Mouse (Mus musculus) intestine, postnatal 0 days (tissue): ENCODE data around the gene Ccdc162. TPM values are rescaled to one million over a fixed set of nuclear protein-coding genes. Genes with fewer than 3 reads are reported as not detected.

Experiments
- ATAC-seq: fragments of 200-750 bp; cut with Nextera tagmentation; 2 replicates; pipeline ENCODE4 v1.8.0; 2017; ENCODE audit warnings: mild to moderate bottlenecking, moderate TSS enrichment, moderate library complexity
- H3K27ac ChIP-seq: fragments of 300-500 bp; sonication (generic); 2 replicates; pipeline ENCODE4 v1.5.1; 2014; ENCODE audit warnings: mild to moderate bottlenecking, low read depth, low read length, moderate library complexity
- H3K27me3 ChIP-seq: fragments of 300-500 bp; sonication (generic); replicated peaks from 2 replicates; pipeline ENCODE4 v1.6.1; 2014; ENCODE audit warnings: low read length, mixed read lengths; ENCODE audit not compliant: control insufficient read depth, insufficient read depth
- H3K36me3 ChIP-seq: fragments of 300-500 bp; sonication (generic); 2 replicates; pipeline ENCODE4 v1.6.1; 2014; ENCODE audit warnings: mild to moderate bottlenecking, moderate library complexity; ENCODE audit not compliant: control insufficient read depth, insufficient read depth
- H3K4me1 ChIP-seq: fragments of 300-500 bp; sonication (generic); replicated peaks from 2 replicates; pipeline ENCODE4 v1.6.1; 2014; ENCODE audit warnings: antibody characterized with exemption, low read length, mixed read lengths; ENCODE audit not compliant: control insufficient read depth, insufficient read depth
- H3K4me2 ChIP-seq: fragments of 300-500 bp; sonication (generic); replicated peaks from 2 replicates; pipeline ENCODE4 v1.6.1; 2014; ENCODE audit warnings: low read depth, mild to moderate bottlenecking, moderate library complexity
- H3K4me3 ChIP-seq: fragments of 300-500 bp; sonication (generic); 2 replicates; pipeline ENCODE4 v1.5.1; 2014; ENCODE audit warnings: low read depth, low read length
- H3K9ac ChIP-seq: fragments of 300-500 bp; sonication (generic); 2 replicates; pipeline ENCODE4 v1.6.1; 2014; ENCODE audit warnings: mild to moderate bottlenecking, low read depth, low read length
- H3K9me3 ChIP-seq: fragments of 300-500 bp; sonication (generic); 2 replicates; pipeline ENCODE4 v1.6.1; 2016; ENCODE audit warnings: mixed run types; ENCODE audit not compliant: control insufficient read depth
- CTCF ChIP-seq: sonication (generic); IDR thresholded peaks from 2 replicates; pipeline ENCODE4 v1.5.1; 2016; ENCODE audit warnings: low read depth, mild to moderate bottlenecking, control low read depth, antibody characterized with exemption, moderate library complexity
- WGBS: fragments of 180-500 bp; shearing (Covaris S2); extraction: QIAGEN DNeasy Blood & Tissue Kit; methylation state at CpG from one replicate; pipeline ENCODE4 v1.1.7; 2014; 5-methylcytosine and 5-hydroxymethylcytosine counted together
- polyA plus RNA-seq: library from polyadenylated mRNA; unstranded; fragments of >200 nt; fragmentation: Nextera tagmentation; extraction: Ambion mirVana; gene quantifications from 2 replicates; pipeline ENCODE4 v1.2.1, GENCODE M21; 2015

Gene Ccdc162
- polyA plus RNA-seq, 1 experiment from 2014 or later, result 8.3 TPM

DNA sequence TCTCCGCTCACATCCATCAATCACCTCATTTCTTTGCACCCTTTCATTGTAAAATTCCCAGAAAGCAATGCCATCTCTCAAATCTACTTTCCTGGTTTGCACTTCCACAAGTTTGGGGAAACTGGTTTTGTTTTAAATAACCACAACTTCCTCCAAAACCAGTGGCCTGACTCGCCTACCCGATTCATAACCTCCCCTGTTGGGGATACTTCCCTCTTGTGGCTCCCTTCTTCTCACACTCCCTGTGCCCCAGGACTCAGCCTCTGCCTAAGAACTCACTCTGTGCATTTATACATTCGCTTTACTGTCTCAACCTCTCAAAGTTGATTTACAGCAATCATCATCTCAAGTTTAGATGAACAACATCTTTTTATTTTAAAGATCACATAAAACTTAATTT is 145.4 kb downstream of the Ccdc162 start:
- Histone ChIP-seq H3K36me3 (no peaks in the 10 kb centered on the region), H3K9me3 (no peaks in the 10 kb centered on the region), H3K4me2 (no peak overlapping the region), H3K9ac (no peak overlapping the region), H3K27me3 (no peaks in the 10 kb centered on the region), H3K4me3 (no peak overlapping the region), H3K4me1 (0 out of 2 replicates have a peak, but pooled peaks cover 3% of the 10 kb centered on the region), H3K27ac (no peak overlapping the region)
- WGBS, result 83% methylated on average over 4 of the region's 4 CpGs
- TF ChIP-seq CTCF, result no peak
- ATAC-seq, result no peak

DNA sequence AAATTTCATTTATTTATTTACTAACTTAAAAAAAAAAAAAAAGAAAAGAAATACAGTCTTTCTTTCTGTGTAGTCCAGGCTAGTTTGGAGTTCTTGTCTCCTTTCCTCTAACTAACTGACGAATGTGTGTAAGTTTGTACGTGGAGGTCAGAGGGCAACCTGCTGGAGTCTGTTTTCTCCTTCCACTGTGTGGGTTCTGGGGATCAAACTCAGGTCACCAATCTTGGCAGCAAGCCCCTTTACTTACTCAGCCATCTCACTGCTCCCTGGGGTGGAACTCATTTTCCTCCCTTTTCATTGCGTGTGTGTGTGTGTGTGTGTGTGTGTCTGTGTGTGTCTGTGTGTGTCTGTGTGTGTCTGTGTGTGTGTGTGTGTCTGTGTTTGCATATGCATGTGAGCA is 148.1 kb downstream of the Ccdc162 start:
- Histone ChIP-seq H3K4me1 (0 out of 2 replicates have a peak, but pooled peaks cover 6% of the 10 kb centered on the region), H3K36me3 (no peaks in the 10 kb centered on the region), H3K27ac (no peak overlapping the region), H3K9ac (no peak overlapping the region), H3K27me3 (no peaks in the 10 kb centered on the region), H3K4me3 (no peak overlapping the region), H3K9me3 (no peaks in the 10 kb centered on the region), H3K4me2 (no peak overlapping the region)
- WGBS, result 54% methylated on average over 3 of the region's 3 CpGs
- no peak for ATAC-seq
- no peak for TF ChIP-seq CTCF

DNA sequence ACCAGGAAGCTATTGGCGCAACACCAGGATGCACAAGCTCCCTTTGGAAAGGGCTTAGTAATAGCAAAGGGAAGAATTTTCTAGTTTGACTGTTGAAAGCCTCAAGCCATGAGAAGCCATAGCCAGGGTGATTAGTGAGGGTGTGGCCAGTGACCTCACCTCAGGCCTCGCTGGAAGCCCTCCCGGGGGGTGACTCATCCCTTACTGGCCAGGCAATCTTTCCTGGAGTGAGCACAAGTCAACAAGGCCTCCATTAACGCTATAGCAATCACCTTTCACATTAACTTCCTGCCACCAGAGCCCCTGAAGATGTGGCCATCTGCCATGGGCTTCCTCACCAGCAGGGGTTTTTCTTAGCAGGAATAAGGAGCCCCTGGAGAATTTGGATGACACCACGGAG is 151.3 kb downstream of the Ccdc162 start:
- Histone ChIP-seq H3K27me3 (no peaks in the 10 kb centered on the region), H3K4me2 (no peak overlapping the region; the same call in 1 of the 2 replicates), H3K4me3 (no peak overlapping the region), H3K9ac (no peak overlapping the region), H3K36me3 (no peaks in the 10 kb centered on the region), H3K27ac (peak overlapping the region; percentile 35; the same call in 1 of the 2 replicates), H3K9me3 (no peaks in the 10 kb centered on the region; the same call in 1 of the 2 replicates), H3K4me1 (0 out of 2 replicates have a peak, but pooled peaks cover 4% of the 10 kb centered on the region)
- WGBS, result 33% methylated on average over 5 of the region's 5 CpGs
- no peak for TF ChIP-seq CTCF
- peak; percentile 84 for ATAC-seq

DNA sequence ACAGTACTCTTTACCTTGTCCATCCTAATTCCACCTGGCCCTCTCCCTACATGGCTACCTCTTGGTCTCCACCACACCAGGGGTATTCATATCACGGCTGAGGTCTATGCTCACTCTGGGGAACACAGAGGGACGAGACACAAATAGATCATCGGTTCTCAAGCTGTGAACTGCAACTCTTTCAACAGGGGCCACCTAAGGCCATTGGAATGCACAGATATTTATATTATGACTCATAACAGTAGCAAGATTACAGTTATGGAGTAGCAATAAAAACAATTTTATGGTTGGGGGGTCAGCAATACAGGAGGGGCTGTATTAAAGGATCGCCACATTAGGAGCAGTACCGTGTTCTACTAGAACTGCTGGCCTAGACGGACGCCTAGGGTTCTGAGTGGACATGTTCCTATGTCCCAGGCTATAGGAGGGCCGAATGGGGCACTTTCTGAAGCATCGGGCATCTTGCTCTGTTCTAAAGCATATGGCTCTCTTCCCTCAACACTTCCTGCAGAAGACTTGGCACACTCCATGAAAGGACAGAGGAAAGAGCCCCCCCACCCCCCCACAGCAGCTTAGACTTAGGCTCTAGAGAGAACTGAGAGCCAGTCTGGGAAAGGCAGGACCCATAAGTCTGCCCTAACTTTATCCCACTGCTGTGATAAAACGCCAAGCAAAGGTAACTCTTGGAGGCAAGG is 154.6 kb downstream of the Ccdc162 start:
- H3K4me3 ChIP-seq, result no peak overlapping the region
- H3K4me1 ChIP-seq, result 0 out of 2 replicates have a peak, but pooled peaks cover 4% of the 10 kb centered on the region
- H3K36me3 ChIP-seq, result no peaks in the 10 kb centered on the region
- WGBS, result 85% methylated on average over 10 of the region's 10 CpGs
- no peak overlapping the region for H3K27ac ChIP-seq
- TF ChIP-seq CTCF, result no peak
- H3K4me2 ChIP-seq, result no peak overlapping the region
- ATAC-seq, result no peak
- no peak overlapping the region for H3K9ac ChIP-seq
- no peaks in the 10 kb centered on the region for H3K27me3 ChIP-seq
- no peaks in the 10 kb centered on the region; the same call in none of the 2 replicates for H3K9me3 ChIP-seq

DNA sequence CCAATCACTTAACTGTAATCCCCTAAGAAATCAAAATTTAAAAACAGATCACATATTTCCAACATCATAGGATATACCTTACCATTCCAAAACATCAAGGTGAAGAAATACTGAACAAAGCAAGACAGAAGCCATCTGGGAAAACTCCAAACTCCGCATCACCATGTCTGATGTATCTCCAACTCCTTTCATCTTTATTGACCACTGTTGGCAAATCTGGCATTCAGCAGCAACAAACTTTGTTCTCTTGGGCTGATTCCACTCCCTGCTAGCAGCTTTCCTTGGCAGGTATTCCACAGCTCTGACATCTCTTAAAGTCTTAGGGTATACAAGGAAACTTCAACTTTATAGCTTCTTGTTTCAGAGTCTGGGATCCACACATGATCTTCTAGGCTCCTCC is 158.0 kb downstream of the Ccdc162 start:
- no peak for TF ChIP-seq CTCF
- ATAC-seq, result no peak
- H3K9me3 ChIP-seq, result no peaks in the 10 kb centered on the region; the same call in none of the 2 replicates
- no peak overlapping the region for H3K9ac ChIP-seq
- H3K27ac ChIP-seq, result no peak overlapping the region
- H3K4me2 ChIP-seq, result no peak overlapping the region
- 92% methylated on average over 1 of the region's 1 CpGs for WGBS
- no peak overlapping the region for H3K4me3 ChIP-seq
- H3K36me3 ChIP-seq, result no peaks in the 10 kb centered on the region
- no peaks in the 10 kb centered on the region for H3K27me3 ChIP-seq
- H3K4me1 ChIP-seq, result 0 out of 2 replicates have a peak, but pooled peaks cover under 1% of the 10 kb centered on the region

DNA sequence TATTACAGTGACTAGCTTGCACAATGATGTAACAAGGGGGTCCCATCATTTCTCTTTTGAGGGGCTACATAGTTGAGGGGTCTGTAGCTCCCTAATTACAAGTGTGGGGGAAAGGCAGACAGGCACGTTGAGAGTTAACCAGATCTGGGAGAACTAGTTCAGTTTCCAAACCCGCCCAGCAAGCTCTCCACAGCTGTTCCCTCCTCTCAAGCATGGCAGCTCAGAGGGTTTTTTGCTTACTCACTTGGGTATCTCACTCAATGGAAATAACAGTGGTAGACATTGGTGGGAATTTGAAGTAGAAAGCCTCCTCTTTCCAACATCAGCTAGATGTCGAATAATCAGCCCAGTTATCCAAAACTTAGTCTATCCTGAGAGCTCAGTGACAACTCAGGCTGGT is 161.4 kb downstream of the Ccdc162 start:
- Histone ChIP-seq H3K4me2 (no peak overlapping the region), H3K9me3 (no peaks in the 10 kb centered on the region; the same call in 1 of the 2 replicates), H3K9ac (no peak overlapping the region), H3K4me1 (peaks cover 12% of the 10 kb centered on the region; the same call in 1 of the 2 replicates), H3K27me3 (no peaks in the 10 kb centered on the region), H3K36me3 (no peaks in the 10 kb centered on the region), H3K4me3 (no peak overlapping the region), H3K27ac (no peak overlapping the region)
- ATAC-seq, result no peak
- WGBS, result 77% methylated on average over 3 of the region's 3 CpGs
- no peak for TF ChIP-seq CTCF
